Mouse (Mus musculus) forebrain, embryonic 16.5 days (tissue): Measurements from ENCODE around the gene Gas2l1. TPM values are rescaled to one million over a fixed set of nuclear protein-coding genes. Genes with fewer than 3 reads are reported as not detected.

Source experiments
- ATAC-seq: fragments of 200-750 bp; cut with Nextera tagmentation; 2 replicates; pipeline ENCODE4 v1.8.0; 2017; ENCODE audit warnings: mild to moderate bottlenecking, moderate library complexity
- H3K27ac ChIP-seq: fragments of 300-500 bp; sonication (generic); 2 replicates; pipeline ENCODE4 v1.5.1; 2014; ENCODE audit warnings: low read length, control low read depth
- H3K27me3 ChIP-seq: fragments of 300-500 bp; sonication (generic); replicated peaks from 2 replicates; pipeline ENCODE4 v1.6.1; 2014; ENCODE audit warnings: low read length; ENCODE audit not compliant: control insufficient read depth, insufficient read depth
- H3K36me3 ChIP-seq: fragments of 300-500 bp; sonication (generic); 2 replicates; pipeline ENCODE4 v1.6.1; 2014; ENCODE audit not compliant: control insufficient read depth, insufficient read depth
- H3K4me1 ChIP-seq: fragments of 300-500 bp; sonication (generic); replicated peaks from 2 replicates; pipeline ENCODE4 v1.6.1; 2014; ENCODE audit warnings: low read length; ENCODE audit not compliant: control insufficient read depth, insufficient read depth
- H3K4me2 ChIP-seq: fragments of 300-500 bp; sonication (generic); 2 replicates; pipeline ENCODE4 v1.6.1; 2014; ENCODE audit warnings: mild to moderate bottlenecking, low read length, control low read depth
- H3K4me3 ChIP-seq: fragments of 300-500 bp; sonication (generic); replicated peaks from 2 replicates; pipeline ENCODE4 v1.5.1; 2014; ENCODE audit warnings: mild to moderate bottlenecking, low read length, control low read depth
- H3K9ac ChIP-seq: fragments of 300-500 bp; sonication (generic); replicated peaks from 2 replicates; pipeline ENCODE4 v1.6.1; 2014; ENCODE audit warnings: low read depth, low read length, control low read depth
- H3K9me3 ChIP-seq: fragments of 300-500 bp; sonication (generic); 2 replicates; pipeline ENCODE4 v1.6.1; 2016; ENCODE audit warnings: low read length; ENCODE audit not compliant: control insufficient read depth
- WGBS: fragments of 180-500 bp; shearing (Covaris S2); extraction: QIAGEN DNeasy Blood & Tissue Kit; methylation state at CpG from one replicate; pipeline ENCODE4 v1.1.7; 2014; 5-methylcytosine and 5-hydroxymethylcytosine counted together
- polyA plus RNA-seq: library from polyadenylated mRNA; unstranded; fragments of >200 nt; fragmentation: Nextera tagmentation; extraction: Ambion mirVana; gene quantifications from 2 replicates; pipeline ENCODE4 v1.2.1, GENCODE M21; 2015

Gene Gas2l1
- polyA plus RNA-seq, 1 experiment from 2014 or later: 18.4 TPM

GRCm38 (mm10) chr11:5033136-5033535 is 32.0 kb downstream of the Gas2l1 start:
- H3K9me3 ChIP-seq: no peaks in the 10 kb centered on the region
- no peak overlapping the region for H3K27ac ChIP-seq
- 79% methylated on average over 3 of the region's 3 CpGs for WGBS
- no peaks in the 10 kb centered on the region for H3K27me3 ChIP-seq
- no peak overlapping the region for H3K4me2 ChIP-seq
- no peak for ATAC-seq
- H3K4me3 ChIP-seq: no peak overlapping the region
- H3K36me3 ChIP-seq: peaks cover 38% of the 10 kb centered on the region
- no peak overlapping the region for H3K9ac ChIP-seq
- no peaks in the 10 kb centered on the region; the same call in 1 of the 2 replicates for H3K4me1 ChIP-seq

GRCm38 (mm10) chr11:5032706-5033105 is 32.4 kb downstream of the Gas2l1 start:
- Histone ChIP-seq H3K9me3 (no peaks in the 10 kb centered on the region), H3K36me3 (peaks cover 38% of the 10 kb centered on the region), H3K4me3 (no peak overlapping the region), H3K4me2 (no peak overlapping the region), H3K9ac (no peak overlapping the region), H3K27me3 (no peaks in the 10 kb centered on the region), H3K27ac (no peak overlapping the region), H3K4me1 (no peaks in the 10 kb centered on the region; the same call in 1 of the 2 replicates)
- WGBS: 90% methylated on average over 10 of the region's 10 CpGs
- ATAC-seq: no peak

- no peaks in the 10 kb centered on the region for H3K27me3 ChIP-seq
- ATAC-seq: no peak
- no peak overlapping the region for H3K4me2 ChIP-seq
- no peak overlapping the region for H3K9ac ChIP-seq
- H3K9me3 ChIP-seq: no peaks in the 10 kb centered on the region
- 82% methylated on average over 7 of the region's 7 CpGs for WGBS
- no peaks in the 10 kb centered on the region for H3K4me1 ChIP-seq
- H3K36me3 ChIP-seq: peaks cover 46% of the 10 kb centered on the region
- no peak overlapping the region for H3K4me3 ChIP-seq
- H3K27ac ChIP-seq: no peak overlapping the region
Observed at GRCm38 (mm10) chr11:5028228-5028627, 36.9 kb downstream of the Gas2l1 start.

- Histone ChIP-seq H3K9ac (no peak overlapping the region), H3K27me3 (no peaks in the 10 kb centered on the region), H3K4me2 (no peak overlapping the region), H3K36me3 (peaks cover 37% of the 10 kb centered on the region), H3K9me3 (no peaks in the 10 kb centered on the region), H3K4me1 (no peaks in the 10 kb centered on the region), H3K4me3 (no peak overlapping the region), H3K27ac (no peak overlapping the region)
- WGBS: 100% methylated on average over 1 of the region's 1 CpGs
- no peak for ATAC-seq
Observed at GRCm38 (mm10) chr11:5025108-5025507, 40.0 kb downstream of the Gas2l1 start.

- Histone ChIP-seq H3K36me3 (peaks cover 44% of the 10 kb centered on the region), H3K4me1 (no peaks in the 10 kb centered on the region), H3K27ac (no peak overlapping the region), H3K9ac (no peak overlapping the region), H3K4me2 (no peak overlapping the region), H3K4me3 (no peak overlapping the region), H3K9me3 (no peaks in the 10 kb centered on the region), H3K27me3 (no peaks in the 10 kb centered on the region)
- no peak for ATAC-seq
- WGBS: 62% methylated on average over 6 of the region's 6 CpGs
Observed at GRCm38 (mm10) chr11:5017506-5017905, 47.6 kb downstream of the Gas2l1 start.

- no peak overlapping the region for H3K4me3 ChIP-seq
- ATAC-seq: no peak
- H3K4me2 ChIP-seq: no peak overlapping the region
- no peak overlapping the region for H3K27ac ChIP-seq
- peaks cover 44% of the 10 kb centered on the region for H3K36me3 ChIP-seq
- no peaks in the 10 kb centered on the region for H3K27me3 ChIP-seq
- no peak overlapping the region for H3K9ac ChIP-seq
- H3K9me3 ChIP-seq: no peaks in the 10 kb centered on the region
- no peaks in the 10 kb centered on the region for H3K4me1 ChIP-seq
- 93% methylated on average over 5 of the region's 5 CpGs for WGBS
Observed at GRCm38 (mm10) chr11:5016286-5016685, 48.8 kb downstream of the Gas2l1 start.

- ATAC-seq: peak; percentile 57
- WGBS: 67% methylated on average over 2 of the region's 2 CpGs
- Histone ChIP-seq H3K4me1 (no peaks in the 10 kb centered on the region), H3K27me3 (no peaks in the 10 kb centered on the region), H3K9ac (no peak overlapping the region), H3K27ac (no peak overlapping the region), H3K36me3 (peaks cover 44% of the 10 kb centered on the region), H3K9me3 (no peaks in the 10 kb centered on the region), H3K4me3 (no peak overlapping the region), H3K4me2 (no peak overlapping the region)
Observed at GRCm38 (mm10) chr11:5015720-5016119, 49.4 kb downstream of the Gas2l1 start.

GRCm38 (mm10) chr11:5012213-5012715 is 52.9 kb downstream of the Gas2l1 start:
- Histone ChIP-seq H3K36me3 (peaks cover 26% of the 10 kb centered on the region), H3K4me2 (no peak overlapping the region), H3K27ac (no peak overlapping the region), H3K9ac (no peak overlapping the region), H3K4me3 (no peak overlapping the region), H3K4me1 (no peaks in the 10 kb centered on the region), H3K27me3 (no peaks in the 10 kb centered on the region), H3K9me3 (no peaks in the 10 kb centered on the region)
- no peak for ATAC-seq
- 89% methylated on average over 5 of the region's 5 CpGs for WGBS

GRCm38 (mm10) chr11:5011480-5011879 is 53.6 kb downstream of the Gas2l1 start:
- Histone ChIP-seq H3K9me3 (no peaks in the 10 kb centered on the region), H3K36me3 (peaks cover 20% of the 10 kb centered on the region), H3K4me2 (no peak overlapping the region), H3K9ac (no peak overlapping the region), H3K4me3 (no peak overlapping the region), H3K4me1 (no peaks in the 10 kb centered on the region), H3K27ac (no peak overlapping the region), H3K27me3 (no peaks in the 10 kb centered on the region)
- WGBS: 81% methylated on average over 1 of the region's 1 CpGs
- ATAC-seq: no peak

GRCm38 (mm10) chr11:5010205-5010604 is 54.9 kb downstream of the Gas2l1 start:
- Histone ChIP-seq H3K9ac (no peak overlapping the region), H3K9me3 (no peaks in the 10 kb centered on the region), H3K4me2 (no peak overlapping the region), H3K27ac (no peak overlapping the region), H3K27me3 (no peaks in the 10 kb centered on the region), H3K4me3 (no peak overlapping the region), H3K36me3 (peaks cover 15% of the 10 kb centered on the region), H3K4me1 (no peaks in the 10 kb centered on the region)
- no peak for ATAC-seq
- 88% methylated on average over 1 of the region's 1 CpGs for WGBS
